Mouse (Mus musculus): ENCODE results near the gene Cdk12. TPM values are rescaled to one million over a fixed set of nuclear protein-coding genes. Genes with fewer than 3 reads are reported as not detected.

Cdk12 gene
- total and polyA plus RNA-seq, 3 experiments, result 27.8 to 44.1 (median 29.6) TPM

GRCm38 (mm10) chr11:98187640-98188395 is 15.0 kb upstream of the Cdk12 start:
- H3K79me2 ChIP-seq (replicated peaks; ENCODE audit: control insufficient read depth, extremely low read depth, insufficient read depth, poor library complexity, severe bottlenecking), result peaks cover 68% of the 10 kb centered on the region
- no peaks in the 10 kb centered on the region for H3K27me3 ChIP-seq (replicated peaks)
- in situ Hi-C loops (cut with MboI; ENCODE audit: low pct_ligation_motif_present, low pct_unique_long_range_greater_than_20kb, low sequenced_read_pairs) (no loop called here), dilution Hi-C loops (cut with MboI; ENCODE audit: extremely low pct_ligation_motif_present, extremely low pct_unique_long_range_greater_than_20kb, low sequenced_read_pairs) (no loop called here)
- H3K36me3 ChIP-seq (replicated peaks in 1 of 2; ENCODE audit: control insufficient read depth in 1 of 2, insufficient read depth in 1 of 2, low read length in 1 of 2), result peaks cover 55 to 81% of the 10 kb centered on the region in 2 experiments
- no peak for DNase-seq (ENCODE audit: extremely low read depth)
- no peak overlapping the region for H3K9ac ChIP-seq (ENCODE audit: insufficient read depth, low read depth)
- H3K4me1 ChIP-seq (ENCODE audit: control insufficient read depth in 1 of 2, insufficient read depth in 2 of 2), result peaks cover 0 to 14% of the 10 kb centered on the region in 2 experiments; a peak in 2 of 4 replicates
- no peak overlapping the region for H3K27ac ChIP-seq (ENCODE audit: insufficient read depth, low read depth)
- no peak overlapping the region for H3K4me2 ChIP-seq (ENCODE audit: insufficient read depth, low read depth, poor library complexity, severe bottlenecking)
- H3K9me3 ChIP-seq (replicated peaks; ENCODE audit: low read length), result no peaks in the 10 kb centered on the region
- H3K4me3 ChIP-seq (replicated peaks in 1 of 3; ENCODE audit: low read depth in 2 of 3, low read length in 2 of 3, poor library complexity in 1 of 3), result no peak overlapping the region
- no peak for TF ChIP-seq MAFK (IDR thresholded peaks at IDR 0.05; ENCODE audit: insufficient replicate concordance, low read length)

GRCm38 (mm10) chr11:98190820-98191219 is 12.0 kb upstream of the Cdk12 start:
- H3K9me3 ChIP-seq (replicated peaks; ENCODE audit: low read length), result no peaks in the 10 kb centered on the region
- H3K27me3 ChIP-seq (replicated peaks), result no peaks in the 10 kb centered on the region
- TF ChIP-seq ETS1 (conservative IDR thresholded peaks at IDR 0.05; ENCODE audit: low read depth, low read length) (no peak), NELFE (IDR thresholded peaks at IDR 0.05; ENCODE audit: low read depth, low read length) (no peak), CHD2 (IDR thresholded peaks at IDR 0.05; ENCODE audit: low read length) (no peak), ZMIZ1 (IDR thresholded peaks at IDR 0.05; ENCODE audit: low read depth, low read length) (no peak), BHLHE40 (IDR thresholded peaks at IDR 0.05; ENCODE audit: low read depth, low read length) (no peak), MEF2A (IDR thresholded peaks at IDR 0.05; ENCODE audit: borderline replicate concordance, low read depth, low read length) (no peak), ELF1 (IDR thresholded peaks at IDR 0.05; ENCODE audit: low read depth, low read length) (no peak), RCOR1 (conservative IDR thresholded peaks at IDR 0.05; ENCODE audit: low read depth, low read length) (no peak), USF2 (conservative IDR thresholded peaks at IDR 0.05; ENCODE audit: low read depth, low read length) (no peak), JUND (conservative IDR thresholded peaks at IDR 0.05; ENCODE audit: low read depth, low read length) (no peak)
- DNase-seq (ENCODE audit: extremely low read depth), result no peak
- H3K9ac ChIP-seq (ENCODE audit: insufficient read depth, low read depth), result no peak overlapping the region
- peaks cover 34 to 52% of the 10 kb centered on the region in 2 experiments for H3K36me3 ChIP-seq (replicated peaks in 1 of 2; ENCODE audit: control insufficient read depth in 1 of 2, insufficient read depth in 1 of 2, low read length in 1 of 2)
- H3K79me2 ChIP-seq (replicated peaks; ENCODE audit: control insufficient read depth, extremely low read depth, insufficient read depth, poor library complexity, severe bottlenecking), result peaks cover 62% of the 10 kb centered on the region
- peaks cover 0 to 19% of the 10 kb centered on the region in 2 experiments; a peak in 2 of 4 replicates for H3K4me1 ChIP-seq (ENCODE audit: control insufficient read depth in 1 of 2, insufficient read depth in 2 of 2)
- in situ Hi-C loops (cut with MboI; ENCODE audit: low pct_ligation_motif_present, low pct_unique_long_range_greater_than_20kb, low sequenced_read_pairs) (loop anchor here (5.0 kb wide), 1 partner anchor 44 kb away; no protein-coding TSS in a partner anchor), dilution Hi-C loops (cut with MboI; ENCODE audit: extremely low pct_ligation_motif_present, extremely low pct_unique_long_range_greater_than_20kb, low sequenced_read_pairs) (no loop called here)
- no peak overlapping the region for H3K4me3 ChIP-seq (replicated peaks in 1 of 3; ENCODE audit: low read depth in 2 of 3, low read length in 2 of 3, poor library complexity in 1 of 3)
- H3K27ac ChIP-seq (ENCODE audit: insufficient read depth, low read depth), result no peak overlapping the region
- H3K4me2 ChIP-seq (ENCODE audit: insufficient read depth, low read depth, poor library complexity, severe bottlenecking), result no peak overlapping the region
